Mouse (Mus musculus) E14TG2a.4 (cell line): ENCODE results near the gene Lemd2.

ENCODE experiments used
- CTCF ChIP-seq: conservative IDR thresholded peaks from 2 replicates; pipeline ENCODE4 v1.5.1; 2014; ENCODE audit warnings: low read length
- NANOG ChIP-seq: IDR thresholded peaks from 2 replicates; pipeline ENCODE4 v1.6.1; 2014; ENCODE audit warnings: borderline replicate concordance, low read length, mixed read lengths
- POU5F1 ChIP-seq: IDR thresholded peaks from 2 replicates; pipeline ENCODE4 v1.6.1; 2014; ENCODE audit warnings: low read length, borderline replicate concordance

GRCm38 (mm10) chr17:27200801-27201200 lies 3.5 kb downstream of the Lemd2 start:
- TF ChIP-seq CTCF: no peak
- TF ChIP-seq NANOG: no peak
- TF ChIP-seq POU5F1: no peak
